Mouse (Mus musculus) heart, postnatal 0 days (tissue): ENCODE measurements around the gene Mmp28. TPM values are rescaled to one million over a fixed set of nuclear protein-coding genes. Genes with fewer than 3 reads are reported as not detected.

ENCODE experiments used
- ATAC-seq: fragments of 200-750 bp; cut with Nextera tagmentation; 2 replicates; pipeline ENCODE4 v1.8.0; 2017; ENCODE audit warnings: low read depth, moderate number of reproducible peaks, moderate library complexity; ENCODE audit not compliant: insufficient read depth
- DNase-seq: peaks from one replicate; pipeline ENCODE4 v3.0.0-alpha.2; 2016; ENCODE audit warnings: low spot score
- H3K27ac ChIP-seq: fragments of 300-500 bp; sonication (generic); 2 replicates; pipeline ENCODE4 v1.5.1; 2014; ENCODE audit warnings: low read depth, mild to moderate bottlenecking
- H3K27me3 ChIP-seq: fragments of 300-500 bp; sonication (generic); 2 replicates; pipeline ENCODE4 v1.6.1; 2014; ENCODE audit warnings: low read length, mixed read lengths; ENCODE audit not compliant: control insufficient read depth, insufficient read depth
- H3K36me3 ChIP-seq: fragments of 300-500 bp; sonication (generic); replicated peaks from 2 replicates; pipeline ENCODE4 v1.6.1; 2014; ENCODE audit warnings: low read length, mixed read lengths; ENCODE audit not compliant: control insufficient read depth, insufficient read depth
- H3K4me1 ChIP-seq: fragments of 300-500 bp; sonication (generic); 2 replicates; pipeline ENCODE4 v1.6.1; 2014; ENCODE audit warnings: antibody characterized with exemption; ENCODE audit not compliant: control insufficient read depth, insufficient read depth
- H3K4me2 ChIP-seq: fragments of 300-500 bp; sonication (generic); 2 replicates; pipeline ENCODE4 v1.6.1; 2014; ENCODE audit warnings: low read depth, mild to moderate bottlenecking, low read length, moderate library complexity
- H3K4me3 ChIP-seq: fragments of 300-500 bp; sonication (generic); 2 replicates; pipeline ENCODE4 v1.5.1; 2014; ENCODE audit warnings: low read depth, low read length
- H3K9ac ChIP-seq: fragments of 300-500 bp; sonication (generic); replicated peaks from 2 replicates; pipeline ENCODE4 v1.6.1; 2014; ENCODE audit warnings: low read depth, low read length, mixed read lengths
- H3K9me3 ChIP-seq: fragments of 300-500 bp; sonication (generic); replicated peaks from 2 replicates; pipeline ENCODE4 v1.6.1; 2016; ENCODE audit warnings: low read length; ENCODE audit not compliant: control insufficient read depth
- CTCF ChIP-seq: IDR thresholded peaks from 2 replicates; pipeline ENCODE4 v1.5.1; 2016; ENCODE audit warnings: antibody characterized with exemption, control low read depth, low read depth
- EP300 ChIP-seq: IDR thresholded peaks from 2 replicates; pipeline ENCODE4 v1.6.1; 2016; ENCODE audit warnings: antibody characterized with exemption, low read depth
- WGBS: fragments of 180-500 bp; shearing (Covaris S2); extraction: QIAGEN DNeasy Blood & Tissue Kit; methylation state at CpG from one replicate; pipeline ENCODE4 v1.1.7; 2014; 5-methylcytosine and 5-hydroxymethylcytosine counted together
- polyA plus RNA-seq: library from polyadenylated mRNA; unstranded; fragments of >200 nt; fragmentation: Nextera tagmentation; extraction: Ambion mirVana; gene quantifications from 2 replicates; pipeline ENCODE4 v1.2.1, GENCODE M21; 2015
- total RNA-seq: library from RNA; depleted of rRNA; stranded (reverse); fragments of >200 nt; gene quantifications from 2 replicates; pipeline ENCODE4 v1.2.3, GENCODE M21; 2014; ENCODE audit warnings: low replicate concordance; rRNA removed

Mmp28 gene
- total and polyA plus RNA-seq, 2 experiments from 2014 or later, result 3.7 to 24.7 TPM

DNA sequence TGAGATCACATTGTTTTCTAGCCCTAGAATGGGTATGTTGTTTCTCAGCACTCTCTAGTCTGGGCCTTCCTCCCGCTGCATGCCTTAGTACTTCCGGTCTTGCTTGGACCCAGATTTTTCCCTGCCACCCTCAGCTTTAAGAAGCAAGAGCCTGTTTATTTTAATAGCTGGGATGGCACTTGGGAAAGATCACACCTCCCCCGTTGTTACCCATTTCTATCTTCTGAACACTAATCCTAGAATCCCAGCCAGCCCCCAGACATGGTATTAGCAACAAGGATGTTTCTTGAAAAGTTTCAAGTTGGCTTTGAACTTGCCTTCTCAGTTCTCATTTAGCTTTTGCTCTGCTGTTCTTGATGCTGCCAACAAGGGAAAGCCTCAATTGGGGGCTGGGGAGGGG lies 56.5 kb downstream of the Mmp28 start:
- Histone ChIP-seq H3K4me1 (peaks cover 12% of the 10 kb centered on the region), H3K9ac (no peak overlapping the region), H3K4me2 (no peak overlapping the region), H3K36me3 (peaks cover 25% of the 10 kb centered on the region), H3K27me3 (no peaks in the 10 kb centered on the region), H3K9me3 (no peaks in the 10 kb centered on the region), H3K27ac (no peak overlapping the region), H3K4me3 (no peak overlapping the region)
- no peak for DNase-seq
- WGBS, result 54% methylated on average over 3 of the region's 3 CpGs
- TF ChIP-seq EP300 (no peak), CTCF (no peak)
- ATAC-seq, result no peak

DNA sequence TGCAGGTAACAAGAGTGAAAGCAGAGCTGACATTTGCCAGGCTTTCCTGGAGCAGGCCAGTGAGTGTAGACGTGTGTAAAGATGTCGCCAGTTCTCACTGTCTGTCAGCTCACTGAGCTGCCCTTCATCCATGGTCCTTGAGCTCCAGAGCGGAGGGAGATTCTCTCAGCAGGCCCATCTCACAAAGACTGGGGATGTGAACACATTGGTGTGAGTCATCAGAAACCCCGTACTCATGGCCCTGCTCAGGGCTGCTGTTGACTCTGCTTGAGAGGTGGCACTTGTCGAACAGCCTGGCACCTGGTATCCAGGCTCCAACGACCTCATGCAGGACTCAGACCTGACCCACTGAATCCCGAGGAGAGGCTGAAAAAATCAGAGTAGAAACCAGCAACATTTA lies 59.1 kb downstream of the Mmp28 start:
- no peak overlapping the region for H3K4me3 ChIP-seq
- no peak for DNase-seq
- H3K4me2 ChIP-seq, result no peak overlapping the region
- H3K27ac ChIP-seq, result no peak overlapping the region
- no peaks in the 10 kb centered on the region for H3K27me3 ChIP-seq
- H3K36me3 ChIP-seq, result peaks cover 36% of the 10 kb centered on the region
- H3K4me1 ChIP-seq, result 0 out of 2 replicates have a peak, but pooled peaks cover under 1% of the 10 kb centered on the region
- H3K9ac ChIP-seq, result no peak overlapping the region
- H3K9me3 ChIP-seq, result no peaks in the 10 kb centered on the region
- TF ChIP-seq EP300, result no peak
- TF ChIP-seq CTCF, result no peak
- no peak for ATAC-seq
- WGBS, result 55% methylated on average over 7 of the region's 7 CpGs

DNA sequence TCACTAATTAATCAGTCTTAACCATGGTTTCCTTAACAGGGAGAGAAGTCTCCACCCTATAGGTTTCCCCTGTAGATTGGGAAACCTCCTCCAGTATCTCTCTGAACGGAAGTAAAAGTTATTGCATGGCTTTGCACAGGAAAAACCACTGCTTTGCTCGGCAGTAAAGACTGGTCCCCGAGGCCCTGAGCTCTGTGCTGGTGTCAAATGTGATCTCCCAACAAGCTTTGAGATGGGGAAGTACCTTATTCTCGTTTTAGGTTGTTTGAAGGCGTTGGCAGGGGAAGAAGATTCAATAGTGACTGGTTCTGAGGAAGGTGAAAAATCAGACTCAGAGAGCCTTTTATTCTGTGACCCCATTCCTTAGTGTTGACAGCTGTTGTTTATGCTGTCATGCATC lies 64.1 kb downstream of the Mmp28 start:
- H3K4me3 ChIP-seq, result no peak overlapping the region
- 69% methylated on average over 5 of the region's 5 CpGs for WGBS

DNA sequence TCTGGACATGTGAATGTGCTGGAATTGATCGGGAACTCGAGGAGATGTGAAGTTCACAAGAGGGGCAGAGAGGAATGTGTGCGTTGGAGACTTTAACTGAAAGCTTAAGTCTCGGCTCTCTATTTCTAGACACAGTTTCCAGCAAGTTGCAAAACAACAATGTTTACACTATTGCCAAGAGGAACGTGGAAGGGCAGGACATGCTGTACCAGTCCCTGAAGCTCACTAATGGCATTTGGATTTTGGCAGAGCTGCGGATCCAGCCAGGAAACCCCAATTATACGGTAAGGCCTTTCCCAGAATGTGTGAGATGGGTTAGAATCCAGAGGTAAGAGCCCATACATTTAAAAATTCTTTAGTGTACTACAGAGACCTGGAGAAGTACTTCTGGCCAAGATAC lies 65.2 kb downstream of the Mmp28 start:
- TF ChIP-seq CTCF (no peak), EP300 (no peak)
- Histone ChIP-seq H3K36me3 (peaks cover 39% of the 10 kb centered on the region), H3K9ac (no peak overlapping the region), H3K27ac (no peak overlapping the region), H3K4me3 (no peak overlapping the region), H3K27me3 (no peaks in the 10 kb centered on the region), H3K4me1 (peaks cover 6% of the 10 kb centered on the region; the same call in 1 of the 2 replicates), H3K4me2 (no peak overlapping the region), H3K9me3 (no peaks in the 10 kb centered on the region)
- ATAC-seq (no peak), DNase-seq (no peak)
- WGBS, result 80% methylated on average over 7 of the region's 7 CpGs

More for the DNA sequence above, 64.1 kb downstream of the Mmp28 start:
- H3K4me1 ChIP-seq, result 0 out of 2 replicates have a peak, but pooled peaks cover 3% of the 10 kb centered on the region
- H3K27ac ChIP-seq, result no peak overlapping the region
- no peak for ATAC-seq
- DNase-seq, result no peak
- peaks cover 50% of the 10 kb centered on the region for H3K36me3 ChIP-seq
- H3K27me3 ChIP-seq, result no peaks in the 10 kb centered on the region
- TF ChIP-seq EP300 (no peak), CTCF (no peak)
- H3K9me3 ChIP-seq, result no peaks in the 10 kb centered on the region
- H3K9ac ChIP-seq, result no peak overlapping the region
- no peak overlapping the region for H3K4me2 ChIP-seq

DNA sequence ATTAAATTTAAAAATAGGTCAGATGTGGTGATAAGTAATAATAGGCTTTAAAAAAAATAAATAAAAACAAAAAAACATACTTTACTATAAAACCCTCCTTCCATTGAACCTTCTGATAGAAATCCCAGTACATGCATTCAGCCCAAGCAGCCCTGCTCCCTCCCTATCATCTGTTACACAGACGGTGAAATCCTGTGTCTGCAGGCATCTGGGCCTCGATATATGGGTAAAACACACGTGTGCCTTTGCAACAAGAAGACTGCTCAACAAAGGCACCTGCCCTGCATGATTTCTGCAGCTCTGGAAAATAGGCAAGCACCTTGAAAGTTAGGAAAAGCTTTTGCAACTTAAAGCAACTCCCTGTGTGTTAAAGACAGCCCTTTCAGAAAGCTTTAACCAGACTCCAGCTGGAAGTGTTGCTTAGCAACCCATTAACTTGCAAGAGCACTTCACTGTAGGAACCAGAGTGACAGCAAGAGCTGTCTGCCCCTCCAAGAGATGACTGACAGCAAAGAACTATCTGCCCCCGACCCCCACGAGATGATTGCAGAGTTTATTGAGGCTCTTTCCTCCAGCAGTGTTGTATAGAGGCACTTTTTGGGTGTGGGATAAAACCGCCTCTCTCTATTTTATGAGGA lies 68.0 kb downstream of the Mmp28 start:
- Histone ChIP-seq H3K4me3 (no peak overlapping the region), H3K27ac (0 out of 2 replicates have a peak overlapping the region, but pooled peaks have one; percentile 34), H3K36me3 (peaks cover 37% of the 10 kb centered on the region), H3K27me3 (no peaks in the 10 kb centered on the region), H3K9ac (no peak overlapping the region), H3K9me3 (no peaks in the 10 kb centered on the region), H3K4me1 (peaks cover 11% of the 10 kb centered on the region), H3K4me2 (no peak overlapping the region)
- no peak for ATAC-seq
- WGBS, result 28% methylated on average over 6 of the region's 6 CpGs
- TF ChIP-seq EP300 (no peak), CTCF (no peak)
- no peak for DNase-seq

DNA sequence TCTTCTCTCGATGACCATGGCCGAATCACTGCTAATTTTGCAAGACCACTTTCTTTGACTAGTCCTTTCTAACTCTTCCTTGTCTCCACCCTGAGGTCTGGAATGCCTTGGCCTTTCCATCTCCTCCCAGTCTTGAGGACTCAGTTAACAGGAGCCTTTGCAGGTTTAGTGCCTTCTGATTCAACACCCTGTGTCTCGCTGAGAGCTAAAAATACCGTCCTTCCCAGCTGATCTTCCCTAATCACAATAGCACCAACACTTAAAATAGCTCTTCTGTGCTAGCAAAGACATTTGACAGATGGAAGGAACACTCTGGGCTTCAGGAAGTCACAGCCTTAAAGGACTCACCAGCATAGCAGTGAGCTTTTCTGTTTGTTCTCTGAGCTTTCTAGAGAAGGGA lies 69.8 kb downstream of the Mmp28 start:
- no peaks in the 10 kb centered on the region for H3K9me3 ChIP-seq
- no peaks in the 10 kb centered on the region for H3K27me3 ChIP-seq
- no peak for TF ChIP-seq CTCF
- TF ChIP-seq EP300, result peak; percentile 63; the same call in 1 of the 2 replicates
- peak overlapping the region; percentile 33 for H3K4me2 ChIP-seq
- peaks cover 35% of the 10 kb centered on the region for H3K36me3 ChIP-seq
- 28% methylated on average over 4 of the region's 4 CpGs for WGBS
- H3K9ac ChIP-seq, result no peak overlapping the region
- H3K4me1 ChIP-seq, result peaks cover 11% of the 10 kb centered on the region
- H3K4me3 ChIP-seq, result no peak overlapping the region
- ATAC-seq (peak; percentile 90), DNase-seq (peak; percentile 91)
- peak overlapping the region; percentile 87 for H3K27ac ChIP-seq

Other genes starting within 250 kb of the Mmp28 start
- gene Slfn14, start 176.3 kb downstream of the Mmp28 start, total RNA-seq, result not detected in 2 replicates
- gene Slfn14, start 176.3 kb downstream of the Mmp28 start, polyA plus RNA-seq, result 0.10 and 0.16 TPM in 2 replicates
- 51.6 and 52.0 TPM in 2 replicates for gene Ap2b1, start 164.0 kb downstream of the Mmp28 start, total RNA-seq
- gene Ap2b1, start 164.0 kb downstream of the Mmp28 start, polyA plus RNA-seq, result 20.1 TPM in 2 replicates
- 2.6 and 3.6 TPM in 2 replicates for gene Pex12, start 160.5 kb downstream of the Mmp28 start, total RNA-seq
- gene Pex12, start 160.5 kb downstream of the Mmp28 start, polyA plus RNA-seq, result 8.3 and 9.3 TPM in 2 replicates
- gene Rasl10b, start 53.9 kb downstream of the Mmp28 start, total RNA-seq, result 31.1 and 45.3 TPM in 2 replicates
- gene Rasl10b, start 53.9 kb downstream of the Mmp28 start, polyA plus RNA-seq, result 7.9 and 9.2 TPM in 2 replicates
- not detected in 2 replicates for gene Gas2l2, start 33.6 kb downstream of the Mmp28 start, total RNA-seq
- 0.15 TPM in 1 of 2 replicates, not detected in the other for gene Gas2l2, start 33.6 kb downstream of the Mmp28 start, polyA plus RNA-seq
- 4.2 TPM in 1 of 2 replicates, not detected in the other for gene 1700020L24Rik, start 25.4 kb downstream of the Mmp28 start, total RNA-seq
- gene 1700020L24Rik, start 25.4 kb downstream of the Mmp28 start, polyA plus RNA-seq, result 0.81 and 1.1 TPM in 2 replicates
- 1.6 and 6.0 TPM in 2 replicates for gene Taf15, start 10.0 kb upstream of the Mmp28 start, total RNA-seq
- gene Taf15, start 10.0 kb upstream of the Mmp28 start, polyA plus RNA-seq, result 4.2 and 4.7 TPM in 2 replicates
- gene Heatr9, start 59.1 kb upstream of the Mmp28 start, total RNA-seq, result not detected in 2 replicates
- gene Heatr9, start 59.1 kb upstream of the Mmp28 start, polyA plus RNA-seq, result not detected in 2 replicates
- gene Ccl5, start 67.4 kb upstream of the Mmp28 start, total RNA-seq, result not detected in 2 replicates
- gene Ccl5, start 67.4 kb upstream of the Mmp28 start, polyA plus RNA-seq, result 0.31 and 0.65 TPM in 2 replicates
- gene Ccl9, start 115.6 kb upstream of the Mmp28 start, total RNA-seq, result 3.5 and 8.6 TPM in 2 replicates
- 2.2 and 3.6 TPM in 2 replicates for gene Ccl9, start 115.6 kb upstream of the Mmp28 start, polyA plus RNA-seq
- 2.2 TPM in 1 of 2 replicates, not detected in the other for gene Ccl6, start 130.0 kb upstream of the Mmp28 start, total RNA-seq
- gene Ccl6, start 130.0 kb upstream of the Mmp28 start, polyA plus RNA-seq, result 5.1 and 5.5 TPM in 2 replicates
- gene Rpl9-ps1, start 182.6 kb upstream of the Mmp28 start, total RNA-seq, result not detected in 2 replicates
- gene Rpl9-ps1, start 182.6 kb upstream of the Mmp28 start, polyA plus RNA-seq, result not detected in 2 replicates
- 0.73 TPM in 1 of 2 replicates, not detected in the other for gene Ccl3, start 186.3 kb upstream of the Mmp28 start, total RNA-seq
- 0.31 and 0.52 TPM in 2 replicates for gene Ccl3, start 186.3 kb upstream of the Mmp28 start, polyA plus RNA-seq
- gene Ccl4, start 199.5 kb upstream of the Mmp28 start, total RNA-seq, result not detected in 2 replicates
- gene Ccl4, start 199.5 kb upstream of the Mmp28 start, polyA plus RNA-seq, result 0.98 and 1.7 TPM in 2 replicates
- 9.8 TPM in 1 of 2 replicates, not detected in the other for gene Wfdc17, start 240.9 kb upstream of the Mmp28 start, total RNA-seq
- 2.9 and 3.7 TPM in 2 replicates for gene Wfdc17, start 240.9 kb upstream of the Mmp28 start, polyA plus RNA-seq
- not detected in 2 replicates for gene Wfdc18, start 245.9 kb upstream of the Mmp28 start, total RNA-seq
- 3.3 and 4.6 TPM in 2 replicates for gene Wfdc18, start 245.9 kb upstream of the Mmp28 start, polyA plus RNA-seq